Mouse (Mus musculus): ENCODE measurements at regions not wholly inside any gene's neighbourhood (a gene's known extent, or its start where the extent isn't known, plus 50 kb on each side); places are given as distances from the start of the nearest gene placed in this dataset.
"Not testable (repeated sequence)": the region's sequence is repeated elsewhere in the genome, so short reads cannot be mapped to it uniquely, and the experiment has no call there.

DNA sequence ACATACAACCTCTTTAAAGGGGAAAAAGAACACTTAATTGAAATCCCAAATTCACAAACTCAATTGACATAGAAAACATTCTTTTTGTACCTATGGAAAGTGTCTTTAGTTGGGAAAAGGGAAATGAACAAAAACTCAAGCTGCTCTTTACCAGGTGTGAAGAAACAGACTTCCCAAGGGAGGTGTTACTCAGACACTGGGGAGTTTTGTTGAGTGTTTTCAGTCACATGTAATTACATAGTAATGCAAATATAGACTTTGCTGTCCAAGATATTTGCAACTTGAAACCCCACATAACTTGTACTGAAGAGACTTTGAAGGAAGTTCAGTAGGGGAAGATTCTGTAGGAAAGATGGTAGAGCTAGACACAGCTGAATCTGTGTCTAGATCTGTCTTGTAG lies 547.7 kb upstream of the Zfp960 start:
- H3K9me3 ChIP-seq: no peaks in the 10 kb centered on the region
- no peak overlapping the region for H3K4me2 ChIP-seq (replicated peaks)
- H3K27ac ChIP-seq: no peak overlapping the region
- no peaks in the 10 kb centered on the region for H3K36me3 ChIP-seq
- no peaks in the 10 kb centered on the region for H3K4me1 ChIP-seq
- H3K4me3 ChIP-seq: no peak overlapping the region
- no peaks in the 10 kb centered on the region for H3K27me3 ChIP-seq (replicated peaks)
- H3K9ac ChIP-seq: no peak overlapping the region
- ATAC-seq (ENCODE audit: low FRiP score, low read depth): no peak

DNA sequence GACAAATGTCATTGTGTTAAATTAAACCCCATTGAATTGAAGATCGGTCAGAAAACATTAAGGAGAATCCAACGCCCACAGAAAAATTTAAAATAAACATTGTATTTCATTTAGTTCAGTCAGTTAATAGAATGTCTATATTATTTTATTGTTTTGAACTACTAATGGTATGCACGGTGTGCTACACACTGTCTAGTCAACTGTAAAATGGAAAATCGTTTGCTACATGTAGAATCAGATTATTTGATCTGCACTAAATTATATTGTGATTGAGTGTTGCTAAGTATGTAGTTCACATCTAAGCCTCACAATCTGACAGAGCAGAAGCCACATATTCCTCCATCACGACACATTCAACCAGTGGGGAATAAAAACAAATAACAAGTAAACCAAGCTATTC lies 570.0 kb upstream of the Zfp960 start:
- 0 out of 2 replicates have a peak, but pooled peaks have one; percentile 44 for ATAC-seq (ENCODE audit: low FRiP score, low read depth)
- Histone ChIP-seq H3K4me3 (no peak overlapping the region), H3K27me3 (replicated peaks) (no peaks in the 10 kb centered on the region), H3K4me1 (no peaks in the 10 kb centered on the region), H3K27ac (no peak overlapping the region), H3K36me3 (no peaks in the 10 kb centered on the region), H3K9ac (no peak overlapping the region), H3K9me3 (no peaks in the 10 kb centered on the region), H3K4me2 (replicated peaks) (no peak overlapping the region)
- 67% methylated on average over 5 of the region's 5 CpGs for WGBS

DNA sequence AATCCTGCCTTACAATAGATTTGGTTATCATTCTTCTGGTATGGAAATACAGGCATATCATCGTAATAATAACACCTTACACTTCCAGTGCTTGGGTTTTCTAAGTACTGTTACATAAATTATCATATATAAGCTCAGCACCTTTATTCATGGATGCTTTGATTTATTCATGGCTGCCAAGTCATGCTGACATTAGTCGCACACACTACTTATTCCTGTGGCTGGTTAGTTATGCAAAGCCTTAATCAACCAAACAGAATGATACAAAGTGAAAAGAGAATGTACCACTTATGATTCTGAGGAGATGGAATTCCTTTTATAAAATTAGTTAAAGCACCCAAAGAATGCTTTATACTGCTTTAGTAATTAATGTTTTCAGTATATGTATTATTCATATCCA lies 570.4 kb upstream of the Zfp960 start:
- Histone ChIP-seq H3K27me3 (replicated peaks) (no peaks in the 10 kb centered on the region), H3K9ac (no peak overlapping the region), H3K9me3 (no peaks in the 10 kb centered on the region), H3K4me3 (no peak overlapping the region), H3K36me3 (no peaks in the 10 kb centered on the region), H3K4me1 (no peaks in the 10 kb centered on the region), H3K27ac (no peak overlapping the region), H3K4me2 (replicated peaks) (no peak overlapping the region)
- WGBS: 69% methylated on average over 2 of the region's 2 CpGs
- ATAC-seq (ENCODE audit: low FRiP score, low read depth): no peak

DNA sequence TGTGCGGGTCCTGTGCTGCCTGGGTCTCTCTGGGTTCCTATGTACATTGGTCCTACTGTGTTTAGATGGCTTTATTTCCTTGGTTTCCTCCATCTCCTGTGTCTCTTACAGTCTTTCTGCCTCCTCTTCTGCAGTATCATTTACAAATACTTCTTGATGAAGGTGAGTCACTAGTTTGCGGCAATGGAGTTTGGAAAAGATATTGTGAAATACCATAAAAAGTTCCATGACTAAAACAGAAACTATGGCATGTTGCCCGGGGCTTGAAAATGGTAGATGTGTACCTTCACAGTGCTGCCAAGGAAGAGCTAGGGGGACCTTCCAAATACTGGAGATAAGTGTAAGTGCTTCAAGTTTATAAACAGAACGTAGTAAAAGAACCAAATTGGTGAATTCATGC lies 571.4 kb upstream of the Zfp960 start:
- Histone ChIP-seq H3K36me3 (no peaks in the 10 kb centered on the region), H3K9me3 (no peaks in the 10 kb centered on the region), H3K4me1 (no peaks in the 10 kb centered on the region), H3K27ac (no peak overlapping the region), H3K27me3 (replicated peaks) (no peaks in the 10 kb centered on the region), H3K4me2 (replicated peaks) (no peak overlapping the region), H3K4me3 (no peak overlapping the region), H3K9ac (no peak overlapping the region)
- ATAC-seq (ENCODE audit: low FRiP score, low read depth): no peak
- whole genome bisulfite sequencing: 90% methylated on average over 4 of the region's 4 CpGs

DNA sequence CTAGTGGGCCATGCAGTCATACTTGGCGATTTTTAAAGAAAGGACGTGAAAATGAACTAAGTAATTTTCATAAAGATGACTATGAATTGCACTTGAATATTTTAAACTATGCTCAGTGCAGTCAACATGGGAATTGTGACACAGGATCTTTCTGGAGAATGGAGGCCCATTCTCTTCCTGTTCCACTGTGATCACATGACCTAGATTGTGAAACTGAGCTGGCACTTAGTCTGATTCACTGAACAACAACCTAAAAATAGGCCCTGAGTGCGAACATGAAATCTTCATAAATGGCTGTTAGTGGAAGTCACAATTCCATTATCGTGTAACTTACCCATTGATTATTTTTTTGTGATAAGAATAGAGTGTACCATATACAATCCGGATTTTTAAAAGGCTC lies 577.6 kb upstream of the Zfp960 start:
- no peaks in the 10 kb centered on the region for H3K36me3 ChIP-seq
- no peak overlapping the region for H3K9ac ChIP-seq
- H3K27me3 ChIP-seq (replicated peaks): no peaks in the 10 kb centered on the region
- H3K4me1 ChIP-seq: no peaks in the 10 kb centered on the region
- no peaks in the 10 kb centered on the region for H3K9me3 ChIP-seq
- no peak overlapping the region for H3K4me2 ChIP-seq (replicated peaks)
- H3K27ac ChIP-seq: no peak overlapping the region
- 93% methylated on average over 5 of the region's 5 CpGs for WGBS
- ATAC-seq (ENCODE audit: low FRiP score, low read depth): no peak
- H3K4me3 ChIP-seq: no peak overlapping the region

DNA sequence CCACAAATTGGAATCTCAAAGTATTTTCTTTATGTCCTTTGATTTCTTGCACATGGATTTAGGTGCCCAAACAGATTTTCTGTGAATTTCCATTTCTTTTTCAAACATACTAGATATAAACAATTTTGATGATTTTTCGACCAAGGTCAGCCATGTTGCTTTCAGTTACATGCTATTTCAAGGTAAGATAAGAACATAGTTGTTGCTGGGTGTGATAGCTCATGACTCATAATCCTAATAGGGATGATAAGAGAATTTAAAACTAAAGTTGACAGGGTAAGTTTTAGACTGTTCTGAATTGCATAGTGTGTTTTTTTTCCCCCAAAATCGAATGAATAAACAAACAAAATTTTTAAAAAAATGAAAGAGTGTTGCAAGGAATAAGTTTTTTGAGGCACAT lies 579.9 kb upstream of the Zfp960 start:
- WGBS: 79% methylated on average over 2 of the region's 2 CpGs
- no peak overlapping the region for H3K9ac ChIP-seq
- no peak overlapping the region for H3K4me2 ChIP-seq (replicated peaks)
- H3K4me3 ChIP-seq: no peak overlapping the region
- H3K27me3 ChIP-seq (replicated peaks): no peaks in the 10 kb centered on the region
- H3K27ac ChIP-seq: no peak overlapping the region
- H3K4me1 ChIP-seq: no peaks in the 10 kb centered on the region
- H3K9me3 ChIP-seq: no peaks in the 10 kb centered on the region
- no peak for ATAC-seq (ENCODE audit: low FRiP score, low read depth)
- H3K36me3 ChIP-seq: no peaks in the 10 kb centered on the region

DNA sequence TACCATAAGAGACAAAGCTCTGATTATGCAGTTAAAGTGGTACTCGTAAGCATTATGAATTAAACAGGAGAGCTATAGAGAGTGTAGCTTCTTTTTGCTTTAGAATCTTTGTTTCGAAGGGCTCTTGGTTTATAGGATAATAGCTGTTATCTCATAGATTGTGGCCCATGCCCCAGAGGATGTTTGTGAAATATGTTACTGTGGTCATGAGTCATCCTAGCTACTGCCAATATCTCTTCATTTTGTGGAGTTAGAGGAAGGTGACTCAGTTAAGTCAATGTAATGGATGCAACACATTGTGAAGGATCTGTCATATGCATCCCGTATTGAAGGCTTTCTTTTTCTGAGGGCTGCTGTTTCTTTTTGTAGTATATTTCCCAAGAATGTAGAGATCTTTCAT lies 582.2 kb upstream of the Zfp960 start:
- no peak for ATAC-seq (ENCODE audit: low FRiP score, low read depth)

DNA sequence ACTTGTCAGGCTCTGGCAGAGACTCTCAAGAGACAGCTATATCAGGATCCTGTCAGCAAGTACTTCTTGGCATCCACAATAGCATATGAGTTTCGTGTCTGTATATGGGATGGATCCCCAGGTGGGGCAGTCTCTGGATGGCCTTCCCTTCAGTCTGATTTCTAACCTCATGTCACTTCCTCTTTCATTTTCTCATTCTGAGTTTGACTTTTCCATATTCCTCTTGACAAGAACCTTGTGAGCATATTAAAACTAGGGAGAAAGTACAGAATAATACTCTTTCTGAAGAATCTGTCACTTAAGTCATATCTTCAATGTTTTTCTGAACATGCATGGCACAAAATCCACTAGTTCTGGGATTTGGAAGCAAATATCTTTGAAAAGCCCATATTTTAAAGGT lies 583.3 kb upstream of the Zfp960 start:
- no peak for ATAC-seq (ENCODE audit: low FRiP score, low read depth)
- Histone ChIP-seq H3K9me3 (no peaks in the 10 kb centered on the region), H3K27me3 (replicated peaks) (no peaks in the 10 kb centered on the region), H3K4me1 (no peaks in the 10 kb centered on the region), H3K27ac (no peak overlapping the region), H3K4me3 (no peak overlapping the region), H3K4me2 (replicated peaks) (no peak overlapping the region), H3K9ac (no peak overlapping the region), H3K36me3 (no peaks in the 10 kb centered on the region)
- WGBS: 74% methylated on average over 1 of the region's 1 CpGs

More for the DNA sequence above, 582.2 kb upstream of the Zfp960 start:
- H3K27ac ChIP-seq: no peak overlapping the region
- H3K36me3 ChIP-seq: no peaks in the 10 kb centered on the region
- no peaks in the 10 kb centered on the region for H3K4me1 ChIP-seq
- no peak overlapping the region for H3K4me3 ChIP-seq
- H3K27me3 ChIP-seq (replicated peaks): no peaks in the 10 kb centered on the region
- no peaks in the 10 kb centered on the region for H3K9me3 ChIP-seq
- H3K4me2 ChIP-seq (replicated peaks): no peak overlapping the region
- H3K9ac ChIP-seq: no peak overlapping the region
- 88% methylated on average over 3 of the region's 3 CpGs for WGBS

DNA sequence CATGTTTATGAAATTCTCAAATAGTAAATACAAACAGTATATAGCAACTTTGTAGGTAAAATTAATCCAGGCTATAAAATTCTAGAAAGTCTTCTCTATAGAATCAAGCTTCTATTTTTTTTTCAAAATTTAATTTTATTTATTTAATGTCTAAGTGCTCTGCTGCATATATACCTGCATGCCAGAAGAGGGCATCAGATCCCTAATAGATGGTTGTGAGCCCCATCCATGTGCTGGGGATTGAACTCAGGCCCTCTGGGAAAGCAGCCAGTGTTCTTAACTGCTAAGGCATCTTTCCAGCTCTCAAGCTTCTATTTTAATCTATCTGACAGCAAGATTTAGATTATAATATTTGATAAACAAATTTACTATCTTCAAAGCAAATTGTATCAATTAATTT lies 602.7 kb upstream of the Zfp960 start:
- no peaks in the 10 kb centered on the region for H3K27me3 ChIP-seq (replicated peaks)
- no peak for ATAC-seq (ENCODE audit: low FRiP score, low read depth)
- no peak overlapping the region for H3K4me2 ChIP-seq (replicated peaks)
- H3K9ac ChIP-seq: no peak overlapping the region
- H3K9me3 ChIP-seq: no peaks in the 10 kb centered on the region
- no peak overlapping the region for H3K4me3 ChIP-seq
- H3K27ac ChIP-seq: no peak overlapping the region
- H3K36me3 ChIP-seq: no peaks in the 10 kb centered on the region
- H3K4me1 ChIP-seq: no peaks in the 10 kb centered on the region

DNA sequence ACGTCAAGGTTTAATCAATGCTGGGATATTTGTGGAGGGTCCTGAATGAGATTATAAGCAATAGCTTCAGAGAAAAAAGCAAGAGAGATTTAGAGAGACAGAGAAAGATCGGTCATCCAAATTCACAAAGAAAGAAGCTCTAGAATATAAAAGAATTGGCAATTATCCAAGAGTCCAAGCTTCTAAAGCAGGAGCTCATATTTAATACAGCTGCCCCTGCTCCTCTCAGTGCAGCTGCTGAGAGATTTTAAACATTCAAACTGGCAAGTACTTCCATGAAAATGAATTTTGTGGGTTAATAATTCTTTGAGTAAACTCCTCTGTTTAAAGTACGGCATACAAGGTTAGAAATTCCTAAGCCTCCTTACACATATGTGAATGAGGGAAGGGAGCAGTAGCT lies 610.8 kb upstream of the Zfp960 start:
- no peaks in the 10 kb centered on the region for H3K4me1 ChIP-seq
- no peaks in the 10 kb centered on the region for H3K9me3 ChIP-seq
- no peaks in the 10 kb centered on the region for H3K36me3 ChIP-seq
- no peak overlapping the region for H3K9ac ChIP-seq
- no peak for ATAC-seq (ENCODE audit: low FRiP score, low read depth)
- no peak overlapping the region for H3K4me3 ChIP-seq
- no peak overlapping the region for H3K4me2 ChIP-seq (replicated peaks)
- H3K27me3 ChIP-seq (replicated peaks): no peaks in the 10 kb centered on the region
- WGBS: 66% methylated on average over 3 of the region's 3 CpGs
- no peak overlapping the region for H3K27ac ChIP-seq

DNA sequence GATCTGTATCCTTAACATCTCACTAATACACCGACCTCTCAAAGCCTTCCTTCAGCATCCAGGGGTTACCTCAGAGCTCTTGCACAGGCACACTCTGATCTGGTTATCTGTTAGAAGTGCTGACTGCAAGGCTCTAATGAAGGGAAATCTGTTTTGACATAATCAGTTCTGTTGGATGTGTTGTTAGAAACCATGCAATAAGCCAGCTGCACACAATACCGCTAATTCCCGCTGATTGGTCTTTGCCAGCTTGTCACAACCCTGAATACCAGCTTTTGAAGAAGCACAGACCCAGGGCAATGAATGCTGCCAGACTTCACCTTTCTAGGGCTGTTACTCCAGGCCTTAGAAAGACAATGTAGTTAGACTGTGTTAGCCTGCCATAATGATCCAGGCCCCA lies 613.7 kb upstream of the Rgmb start:
- Histone ChIP-seq H3K27ac (no peak overlapping the region), H3K9ac (no peak overlapping the region), H3K9me3 (no peaks in the 10 kb centered on the region), H3K36me3 (no peaks in the 10 kb centered on the region), H3K27me3 (replicated peaks) (no peaks in the 10 kb centered on the region), H3K4me3 (no peak overlapping the region), H3K4me1 (no peaks in the 10 kb centered on the region), H3K4me2 (replicated peaks) (no peak overlapping the region)
- no peak for ATAC-seq (ENCODE audit: low FRiP score, low read depth)
- 79% methylated on average over 3 of the region's 3 CpGs for WGBS

DNA sequence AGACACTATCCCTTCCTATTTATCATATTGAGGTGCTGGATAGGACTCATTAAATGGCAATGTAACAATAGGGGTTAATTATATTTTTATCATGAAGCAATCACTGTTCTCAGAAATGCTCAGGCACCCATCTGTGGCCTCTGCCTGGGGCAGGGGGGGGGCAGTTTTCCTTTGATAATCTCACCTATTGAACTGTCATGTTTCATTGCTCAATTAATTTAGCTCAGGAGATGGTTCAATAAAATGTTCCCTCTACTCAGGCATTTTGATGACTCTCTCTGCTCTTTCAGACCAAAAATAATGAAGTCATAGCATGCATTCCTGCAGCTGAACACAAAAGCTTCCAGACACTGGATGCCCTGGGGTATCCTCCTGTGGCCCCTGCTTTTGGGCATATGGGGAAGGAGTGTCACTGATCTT lies 564.4 kb upstream of the Rgmb start:
- Histone ChIP-seq H3K9ac (no peak overlapping the region), H3K4me1 (no peaks in the 10 kb centered on the region), H3K4me3 (no peak overlapping the region), H3K27me3 (replicated peaks) (no peaks in the 10 kb centered on the region), H3K4me2 (replicated peaks) (no peak overlapping the region), H3K36me3 (no peaks in the 10 kb centered on the region), H3K9me3 (no peaks in the 10 kb centered on the region), H3K27ac (no peak overlapping the region)
- ATAC-seq (ENCODE audit: low FRiP score, low read depth): peak; percentile 88

DNA sequence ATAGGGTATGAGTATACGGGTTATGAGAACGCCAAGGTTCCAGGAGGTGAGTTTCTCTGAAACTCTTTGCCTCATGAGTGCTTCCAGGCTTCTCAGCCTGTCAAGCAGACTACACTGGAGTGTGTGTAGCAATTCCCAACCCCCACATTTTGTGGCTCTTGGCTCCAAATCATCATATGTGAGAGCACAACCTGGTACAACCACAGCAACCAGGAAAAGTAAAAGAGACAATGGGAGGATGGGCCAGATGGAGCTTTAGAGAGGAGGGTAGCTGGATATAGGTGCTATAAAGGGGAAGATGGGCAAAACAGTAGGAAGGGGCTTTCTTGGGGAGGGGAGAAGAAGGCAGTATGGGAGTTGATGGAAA lies 544.0 kb upstream of the Rgmb start:
- H3K9ac ChIP-seq; H3K27me3 ChIP-seq (replicated peaks); H3K36me3 ChIP-seq; ATAC-seq (ENCODE audit: low FRiP score, low read depth); H3K9me3 ChIP-seq; H3K4me2 ChIP-seq (replicated peaks); H3K27ac ChIP-seq; H3K4me1 ChIP-seq; H3K4me3 ChIP-seq: not testable (repeated sequence)
- WGBS: 88% methylated on average over 2 of the region's 2 CpGs
